Mouse (Mus musculus) left cerebral cortex, adult 8-10 months (tissue): ENCODE measurements at regions not wholly inside any gene's neighbourhood (a gene's known extent, or its start where the extent isn't known, plus 50 kb on each side); places are given as distances from the start of the nearest gene placed in this dataset.

ENCODE experiments used
- DNase-seq, 2 experiments: peaks; one replicate each; pipeline ENCODE4 v3.0.0; 2022; ENCODE audit warnings: low spot score in 2 of 2

- no peak for DNase-seq
These were observed 162.5 kb upstream of the Trib2 start for GRCm38 (mm10) chr12:15979233-15979632.

GRCm38 (mm10) chr12:15971786-15972185 lies 155.1 kb upstream of the Trib2 start:
- DNase-seq: no peak

- no peak for DNase-seq
These were observed 153.5 kb upstream of the Trib2 start for GRCm38 (mm10) chr12:15970262-15970661.

- no peak for DNase-seq
These were observed 150.9 kb upstream of the Trib2 start for GRCm38 (mm10) chr12:15967550-15968102.

GRCm38 (mm10) chr12:15966631-15967030 lies 149.9 kb upstream of the Trib2 start:
- DNase-seq: no peak

GRCm38 (mm10) chr12:15965921-15966320 lies 149.2 kb upstream of the Trib2 start:
- no peak for DNase-seq

GRCm38 (mm10) chr12:15964073-15964472 lies 147.4 kb upstream of the Trib2 start:
- DNase-seq: no peak

GRCm38 (mm10) chr12:15961834-15962233 lies 145.1 kb upstream of the Trib2 start:
- no peak for DNase-seq

- DNase-seq: no peak
These were observed 120.9 kb upstream of the Trib2 start for GRCm38 (mm10) chr12:15937443-15938237.

- DNase-seq: no peak
These were observed 115.3 kb upstream of the Trib2 start for GRCm38 (mm10) chr12:15932067-15932466.

- no peak for DNase-seq
These were observed 114.8 kb upstream of the Trib2 start for GRCm38 (mm10) chr12:15931535-15931934.

- no peak for DNase-seq
These were observed 113.4 kb upstream of the Trib2 start for GRCm38 (mm10) chr12:15930155-15930554.

- no peak for DNase-seq
These were observed 112.8 kb upstream of the Trib2 start for GRCm38 (mm10) chr12:15929541-15929940.

- DNase-seq: no peak
These were observed 101.6 kb upstream of the Trib2 start for GRCm38 (mm10) chr12:15918291-15918690.

- no peak for DNase-seq
These were observed 96.2 kb upstream of the Trib2 start for GRCm38 (mm10) chr12:15912959-15913358.

GRCm38 (mm10) chr12:15912491-15912890 lies 95.8 kb upstream of the Trib2 start:
- DNase-seq: no peak

GRCm38 (mm10) chr12:15911254-15911991 lies 94.7 kb upstream of the Trib2 start:
- DNase-seq: no peak

- peak in 1 of 2 experiments; percentile 11 for DNase-seq
These were observed 80.8 kb upstream of the Trib2 start for GRCm38 (mm10) chr12:15897539-15897938.

- peak; percentile 15 to 75 for DNase-seq
These were observed 79.8 kb upstream of the Trib2 start for GRCm38 (mm10) chr12:15896511-15896910.

GRCm38 (mm10) chr12:15895215-15895614 lies 78.5 kb upstream of the Trib2 start:
- no peak for DNase-seq

- DNase-seq: no peak
These were observed 73.9 kb upstream of the Trib2 start for GRCm38 (mm10) chr12:15890591-15890990.

- DNase-seq: no peak
These were observed 63.2 kb upstream of the Trib2 start for GRCm38 (mm10) chr12:15879907-15880430.
